Mouse (Mus musculus) urinary bladder, postnatal 14 days (tissue): ENCODE results near the gene Nudt5.

Experiments used
- DNase-seq: peaks from one replicate; pipeline ENCODE4 v3.0.0; 2021; ENCODE audit warnings: low spot score

The Nudt5 gene

DNA sequence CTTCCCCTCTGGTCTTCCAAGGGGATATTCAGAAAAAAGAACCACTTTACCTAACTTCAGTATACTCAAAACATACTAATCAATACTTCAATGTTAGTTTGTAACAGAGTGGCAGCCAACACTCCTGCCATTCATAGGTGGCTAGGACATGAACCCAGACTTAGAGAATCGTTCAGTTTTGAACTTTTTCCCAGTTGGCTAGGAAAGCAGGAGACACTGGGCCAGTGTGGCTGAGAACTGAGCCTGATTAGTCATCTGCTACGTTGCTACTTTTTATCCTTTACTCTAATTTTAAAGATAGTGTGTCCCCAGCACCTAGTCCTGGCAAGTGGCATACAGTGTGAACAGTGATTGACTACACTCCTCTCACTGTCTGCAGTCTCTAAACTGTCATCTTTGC is 22.9 kb downstream of the Nudt5 start:
- DNase-seq = no peak

- DNase-seq = no peak
Measured at GRCm38 (mm10) chr2:5869746-5870145, 24.9 kb downstream of the Nudt5 start.

DNA sequence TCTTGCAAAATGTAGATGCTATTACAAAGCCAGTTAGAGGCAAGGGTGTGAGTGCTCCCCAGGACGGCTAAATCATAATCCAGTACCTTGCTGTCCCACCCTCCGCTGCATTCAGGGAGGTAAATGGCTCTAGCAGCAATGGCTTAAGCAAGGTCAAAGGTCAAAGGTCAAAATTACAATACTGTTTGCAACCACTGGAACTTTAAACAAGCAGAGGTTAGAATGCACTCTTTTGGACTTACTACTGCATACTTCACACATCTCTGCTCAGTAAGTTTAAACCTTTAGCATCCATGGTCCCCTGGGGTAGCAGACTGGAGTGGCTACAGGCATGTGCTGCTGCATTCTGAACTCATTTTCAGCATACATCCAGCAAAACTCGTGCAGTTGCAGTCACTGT is 32.6 kb downstream of the Nudt5 start:
- DNase-seq = no peak

DNA sequence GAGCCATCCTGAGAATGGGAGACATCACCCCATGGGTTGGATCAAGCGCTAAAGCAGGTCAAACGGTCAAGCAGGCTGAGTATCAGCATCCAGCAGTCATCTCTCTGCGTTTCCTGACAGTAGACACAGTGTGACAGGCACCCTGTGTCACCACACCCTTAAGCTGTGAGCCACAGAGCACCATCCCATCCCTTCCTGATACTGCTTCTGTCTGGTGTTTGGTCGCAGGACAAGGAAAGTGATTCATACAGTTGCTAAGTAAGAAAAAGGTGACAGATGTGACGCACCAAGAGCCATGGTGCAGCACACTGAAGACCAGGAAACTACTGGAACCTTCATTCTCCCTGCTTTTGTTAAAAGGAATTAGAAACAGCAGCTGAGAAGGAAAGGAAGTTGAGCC is 44.0 kb downstream of the Nudt5 start:
- DNase-seq = no peak

DNA sequence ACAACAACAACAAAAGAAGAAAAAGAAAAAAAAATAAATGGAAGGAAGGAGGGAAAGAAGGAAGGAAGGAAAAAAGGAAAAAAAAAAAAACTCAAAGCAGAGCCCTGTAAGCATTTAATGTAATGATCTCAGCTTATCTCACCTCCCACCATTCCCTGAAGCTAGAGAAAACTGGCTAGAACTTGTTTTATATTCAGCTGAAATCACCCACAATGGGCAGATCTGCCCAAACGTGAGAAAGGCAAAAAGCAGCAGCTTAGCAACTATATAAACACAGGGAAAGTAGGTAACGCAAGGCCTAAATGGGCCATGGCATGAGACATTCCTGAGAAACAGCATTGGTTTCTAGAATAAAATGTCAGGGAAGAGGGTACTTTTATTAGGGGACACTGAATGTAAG is 44.6 kb downstream of the Nudt5 start:
- DNase-seq = no peak

- no peak for DNase-seq
Measured at GRCm38 (mm10) chr2:5894296-5894695, 49.5 kb downstream of the Nudt5 start.

- DNase-seq = peak; percentile 100
Measured at GRCm38 (mm10) chr2:5894843-5895570, 50.2 kb downstream of the Nudt5 start, which contains the start of gene Sec61a2. Sec61a2 (minus strand) TSS chr2:5895432.

- DNase-seq = peak; percentile 13
Measured at GRCm38 (mm10) chr2:5900145-5900544, 55.3 kb downstream of the Nudt5 start.

GRCm38 (mm10) chr2:5906092-5906491 is 61.3 kb downstream of the Nudt5 start:
- peak; percentile 7 for DNase-seq

- peak; percentile 27 for DNase-seq
Measured at GRCm38 (mm10) chr2:5906625-5907024, 61.8 kb downstream of the Nudt5 start.

GRCm38 (mm10) chr2:5911282-5911965 is 66.6 kb downstream of the Nudt5 start:
- no peak for DNase-seq
